Mouse (Mus musculus): ENCODE data around the gene Diaph2. TPM values are rescaled to one million over a fixed set of nuclear protein-coding genes. Genes with fewer than 3 reads are reported as not detected.

Gene Diaph2
- polyA plus RNA-seq, 1 experiment = 2.7 TPM

- Histone ChIP-seq H3K4me1 (ENCODE audit: control insufficient read depth, insufficient read depth, insufficient read length) (no peaks in the 10 kb centered on the region), H3K4me3 (ENCODE audit: extremely low read depth, insufficient read depth, insufficient read length) (no peak overlapping the region), H3K27ac (ENCODE audit: insufficient read depth, low read length) (no peak overlapping the region), H3K27me3 (ENCODE audit: control insufficient read depth, insufficient read depth, low read length) (no peaks in the 10 kb centered on the region), H3K36me3 (ENCODE audit: control insufficient read depth, insufficient read depth, low read length) (no peaks in the 10 kb centered on the region)
- 70% methylated on average over 1 of the region's 1 CpGs for WGBS
- TF ChIP-seq POLR2A (IDR thresholded peaks at IDR 0.05; ENCODE audit: low read depth, low read length) (no peak), CTCF (IDR thresholded peaks at IDR 0.05; ENCODE audit: extremely low read depth, insufficient read depth, insufficient read length, insufficient replicate concordance) (no peak)
- no peak for DNase-seq (ENCODE audit: low read depth in 1 of 2, low spot score in 2 of 2)
Measured at GRCm38 (mm10) chrX:129766811-129767210, 17.3 kb downstream of the Diaph2 start.

GRCm38 (mm10) chrX:129770625-129771024, 21.1 kb downstream of the Diaph2 start:
- Histone ChIP-seq H3K36me3 (ENCODE audit: control insufficient read depth, insufficient read depth, low read length) (no peaks in the 10 kb centered on the region), H3K4me3 (ENCODE audit: extremely low read depth, insufficient read depth, insufficient read length) (no peak overlapping the region), H3K27ac (ENCODE audit: insufficient read depth, low read length) (no peak overlapping the region), H3K4me1 (ENCODE audit: control insufficient read depth, insufficient read depth, insufficient read length) (no peaks in the 10 kb centered on the region), H3K27me3 (ENCODE audit: control insufficient read depth, insufficient read depth, low read length) (no peaks in the 10 kb centered on the region)
- DNase-seq (ENCODE audit: low read depth in 1 of 2, low spot score in 2 of 2) = no peak
- WGBS = 76% methylated on average over 2 of the region's 2 CpGs
- TF ChIP-seq POLR2A (IDR thresholded peaks at IDR 0.05; ENCODE audit: low read depth, low read length) = no peak
- TF ChIP-seq CTCF (IDR thresholded peaks at IDR 0.05; ENCODE audit: extremely low read depth, insufficient read depth, insufficient read length, insufficient replicate concordance) = no peak

- Histone ChIP-seq H3K4me1 (ENCODE audit: control insufficient read depth, insufficient read depth, insufficient read length) (no peaks in the 10 kb centered on the region), H3K27me3 (ENCODE audit: control insufficient read depth, insufficient read depth, low read length) (no peaks in the 10 kb centered on the region), H3K4me3 (ENCODE audit: extremely low read depth, insufficient read depth, insufficient read length) (no peak overlapping the region), H3K27ac (ENCODE audit: insufficient read depth, low read length) (no peak overlapping the region), H3K36me3 (ENCODE audit: control insufficient read depth, insufficient read depth, low read length) (no peaks in the 10 kb centered on the region)
- TF ChIP-seq CTCF (IDR thresholded peaks at IDR 0.05; ENCODE audit: extremely low read depth, insufficient read depth, insufficient read length, insufficient replicate concordance) = no peak
- DNase-seq (ENCODE audit: low read depth in 1 of 2, low spot score in 2 of 2) = no peak
- 86% methylated on average over 11 of the region's 11 CpGs for WGBS
Measured at GRCm38 (mm10) chrX:129773556-129774255, 24.2 kb downstream of the Diaph2 start.

GRCm38 (mm10) chrX:129774478-129774877, 24.9 kb downstream of the Diaph2 start:
- no peak overlapping the region for H3K4me3 ChIP-seq (ENCODE audit: extremely low read depth, insufficient read depth, insufficient read length)
- TF ChIP-seq CTCF (IDR thresholded peaks at IDR 0.05; ENCODE audit: extremely low read depth, insufficient read depth, insufficient read length, insufficient replicate concordance) (no peak), POLR2A (IDR thresholded peaks at IDR 0.05; ENCODE audit: low read depth, low read length) (no peak)
- H3K4me1 ChIP-seq (ENCODE audit: control insufficient read depth, insufficient read depth, insufficient read length) = no peaks in the 10 kb centered on the region
- H3K27me3 ChIP-seq (ENCODE audit: control insufficient read depth, insufficient read depth, low read length) = no peaks in the 10 kb centered on the region
- H3K27ac ChIP-seq (ENCODE audit: insufficient read depth, low read length) = no peak overlapping the region
- 73% methylated on average over 3 of the region's 3 CpGs for WGBS
- no peak for DNase-seq (ENCODE audit: low read depth in 1 of 2, low spot score in 2 of 2)
- H3K36me3 ChIP-seq (ENCODE audit: control insufficient read depth, insufficient read depth, low read length) = no peaks in the 10 kb centered on the region

- H3K27ac ChIP-seq (ENCODE audit: insufficient read depth, low read length) = no peak overlapping the region
- no peak overlapping the region for H3K4me3 ChIP-seq (ENCODE audit: extremely low read depth, insufficient read depth, insufficient read length)
- WGBS = 56% methylated on average over 1 of the region's 1 CpGs
- TF ChIP-seq POLR2A (IDR thresholded peaks at IDR 0.05; ENCODE audit: low read depth, low read length) = no peak
- no peak for TF ChIP-seq CTCF (IDR thresholded peaks at IDR 0.05; ENCODE audit: extremely low read depth, insufficient read depth, insufficient read length, insufficient replicate concordance)
- no peaks in the 10 kb centered on the region for H3K27me3 ChIP-seq (ENCODE audit: control insufficient read depth, insufficient read depth, low read length)
- H3K4me1 ChIP-seq (ENCODE audit: control insufficient read depth, insufficient read depth, insufficient read length) = no peaks in the 10 kb centered on the region
- no peak for DNase-seq (ENCODE audit: low read depth in 1 of 2, low spot score in 2 of 2)
- no peaks in the 10 kb centered on the region for H3K36me3 ChIP-seq (ENCODE audit: control insufficient read depth, insufficient read depth, low read length)
Measured at GRCm38 (mm10) chrX:129776761-129777160, 27.2 kb downstream of the Diaph2 start.

GRCm38 (mm10) chrX:129777404-129777962, 27.9 kb downstream of the Diaph2 start:
- H3K36me3 ChIP-seq (ENCODE audit: control insufficient read depth, insufficient read depth, low read length) = no peaks in the 10 kb centered on the region
- H3K27me3 ChIP-seq (ENCODE audit: control insufficient read depth, insufficient read depth, low read length) = no peaks in the 10 kb centered on the region
- DNase-seq (ENCODE audit: low read depth in 1 of 2, low spot score in 2 of 2) = no peak
- no peak overlapping the region for H3K4me3 ChIP-seq (ENCODE audit: extremely low read depth, insufficient read depth, insufficient read length)
- TF ChIP-seq CTCF (IDR thresholded peaks at IDR 0.05; ENCODE audit: extremely low read depth, insufficient read depth, insufficient read length, insufficient replicate concordance) = no peak
- TF ChIP-seq POLR2A (IDR thresholded peaks at IDR 0.05; ENCODE audit: low read depth, low read length) = no peak
- no peaks in the 10 kb centered on the region for H3K4me1 ChIP-seq (ENCODE audit: control insufficient read depth, insufficient read depth, insufficient read length)
- 70% methylated on average over 4 of the region's 4 CpGs for WGBS
- H3K27ac ChIP-seq (ENCODE audit: insufficient read depth, low read length) = no peak overlapping the region

- no peak overlapping the region for H3K27ac ChIP-seq (ENCODE audit: insufficient read depth, low read length)
Measured at GRCm38 (mm10) chrX:129781844-129782243, 32.3 kb downstream of the Diaph2 start.

More at GRCm38 (mm10) chrX:129781844-129782243, 32.3 kb downstream of the Diaph2 start:
- no peaks in the 10 kb centered on the region for H3K4me1 ChIP-seq (ENCODE audit: control insufficient read depth, insufficient read depth, insufficient read length)
- H3K36me3 ChIP-seq (ENCODE audit: control insufficient read depth, insufficient read depth, low read length) = no peaks in the 10 kb centered on the region
- WGBS = 54% methylated on average over 2 of the region's 2 CpGs
- DNase-seq (ENCODE audit: low read depth in 1 of 2, low spot score in 2 of 2) = no peak
- no peaks in the 10 kb centered on the region for H3K27me3 ChIP-seq (ENCODE audit: control insufficient read depth, insufficient read depth, low read length)
- TF ChIP-seq CTCF (IDR thresholded peaks at IDR 0.05; ENCODE audit: extremely low read depth, insufficient read depth, insufficient read length, insufficient replicate concordance) (no peak), POLR2A (IDR thresholded peaks at IDR 0.05; ENCODE audit: low read depth, low read length) (no peak)
- H3K4me3 ChIP-seq (ENCODE audit: extremely low read depth, insufficient read depth, insufficient read length) = no peak overlapping the region
